33 mouse cellular contexts compared by ENCODE assay signal in the genomic region with DNA sequence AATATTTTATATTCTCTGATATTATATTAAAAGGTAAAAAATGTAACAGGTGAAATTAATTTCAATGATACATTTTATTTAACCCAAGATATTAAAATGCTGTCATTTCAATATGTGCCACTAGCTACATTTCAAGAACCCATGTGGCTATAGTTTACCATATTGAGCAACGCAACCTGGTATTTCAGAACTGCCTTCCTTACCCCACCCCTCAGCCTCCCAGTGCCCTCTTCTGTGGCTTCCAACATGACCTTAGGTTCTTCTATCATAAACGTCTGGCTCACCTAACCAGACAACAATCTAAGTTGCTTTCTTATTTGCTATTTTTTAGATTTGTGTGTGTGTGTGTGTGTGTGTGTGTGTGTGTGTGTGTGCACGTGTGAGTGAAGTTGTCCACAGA.
"Had no signal": no experiment of that assay in that cellular context is flagged by ENCODE, and none has a peak within 500 bp of the region (broad histone marks: within the 10 kb centered on the region; RNA-seq: fewer than 3 reads in every experiment).

No protein-coding gene starts in this region.

- H3K4me3 ChIP-seq: left cerebral cortex, adult 2 months; limb, embryonic 10.5 days; limb, embryonic 12.5 days; limb, embryonic 13.5 days; limb, embryonic 15.5 days; liver, embryonic 12.5 days; liver, embryonic 13.5 days; liver, embryonic 15.5 days; lung, embryonic 15.5 days; megakaryocyte, embryonic 14.5 days; midbrain, embryonic 10.5 days; midbrain, embryonic 12.5 days; midbrain, embryonic 13.5 days; midbrain, embryonic 15.5 days; myocyte; neural tube, embryonic 12.5 days had no signal

- H3K27me3 ChIP-seq: limb, embryonic 12.5 days; limb, embryonic 13.5 days; limb, embryonic 15.5 days; liver, embryonic 13.5 days; liver, embryonic 15.5 days; lung, embryonic 15.5 days; midbrain, embryonic 12.5 days; midbrain, embryonic 13.5 days; midbrain, embryonic 15.5 days; neural tube, embryonic 12.5 days had no signal

- H3K4me1 ChIP-seq: limb, embryonic 10.5 days; limb, embryonic 12.5 days; limb, embryonic 15.5 days; lung, embryonic 15.5 days; megakaryocyte, embryonic 14.5 days; midbrain, embryonic 10.5 days; midbrain, embryonic 12.5 days; midbrain, embryonic 13.5 days; neural tube, embryonic 12.5 days had no signal

- H3K9ac ChIP-seq: limb, embryonic 12.5 days; limb, embryonic 13.5 days; limb, embryonic 15.5 days; liver, embryonic 12.5 days; liver, embryonic 13.5 days; liver, embryonic 14.5 days; liver, embryonic 15.5 days; liver, postnatal 0 days; lung, embryonic 14.5 days; lung, embryonic 15.5 days; midbrain, embryonic 12.5 days; midbrain, embryonic 13.5 days; midbrain, embryonic 15.5 days; neural tube, embryonic 12.5 days had no signal

- H3K9me3 ChIP-seq: limb, embryonic 12.5 days; limb, embryonic 13.5 days; limb, embryonic 15.5 days; liver, embryonic 12.5 days; liver, embryonic 13.5 days; liver, embryonic 15.5 days; lung, embryonic 15.5 days; megakaryocyte, embryonic 14.5 days; midbrain, embryonic 10.5 days; midbrain, embryonic 12.5 days; midbrain, embryonic 13.5 days; midbrain, embryonic 15.5 days; neural tube, embryonic 12.5 days had no signal

- H3K36me3 ChIP-seq: limb, embryonic 10.5 days; limb, embryonic 12.5 days; limb, embryonic 13.5 days; limb, embryonic 15.5 days; liver, embryonic 12.5 days; liver, embryonic 13.5 days; liver, embryonic 15.5 days; lung, embryonic 15.5 days; midbrain, embryonic 10.5 days; midbrain, embryonic 12.5 days; midbrain, embryonic 13.5 days; midbrain, embryonic 15.5 days; neural tube, embryonic 12.5 days had no signal

- H3K27ac ChIP-seq: left cerebral cortex, adult 2 months; limb, embryonic 10.5 days; limb, embryonic 12.5 days; limb, embryonic 13.5 days; liver, embryonic 12.5 days; liver, embryonic 13.5 days; liver, embryonic 14.5 days; liver, embryonic 15.5 days; lung, embryonic 15.5 days; macrophage; midbrain, embryonic 10.5 days; midbrain, embryonic 12.5 days; midbrain, embryonic 13.5 days; neural tube, embryonic 12.5 days had no signal

- DNase-seq: left cerebral cortex, postnatal 4 days; liver; liver, embryonic 13.5 days; liver, postnatal 0 days; lung, adult 18-20 months; lung, adult 2 months; lung, embryonic 14.5 days; lung, postnatal 10 days; lung, postnatal 14 days; lung, postnatal 36 days; lung, postnatal 4 days; midbrain, embryonic 14.5 days had no signal

- ATAC-seq: liver, embryonic 12.5 days; liver, postnatal 0 days; lung, postnatal 0 days; midbrain, embryonic 13.5 days; midbrain, embryonic 15.5 days; midbrain, embryonic 16.5 days had no signal

- H3K4me2 ChIP-seq: limb, embryonic 12.5 days; limb, embryonic 13.5 days; limb, embryonic 15.5 days; liver, embryonic 11.5 days; liver, embryonic 12.5 days; liver, embryonic 13.5 days; liver, embryonic 15.5 days; lung, embryonic 14.5 days; lung, embryonic 15.5 days; midbrain, embryonic 11.5 days; midbrain, embryonic 12.5 days; midbrain, embryonic 13.5 days; midbrain, embryonic 15.5 days; neural tube, embryonic 12.5 days had no signal
